Mouse (Mus musculus) cerebellum, adult 11-12 months (tissue): ENCODE measurements at regions not wholly inside any gene's neighbourhood (a gene's known extent, or its start where the extent isn't known, plus 50 kb on each side); places are given as distances from the start of the nearest gene placed in this dataset.
"Not testable (repeated sequence)": the region's sequence is repeated elsewhere in the genome, so short reads cannot be mapped to it uniquely, and the experiment has no call there.

ENCODE experiments used
- DNase-seq: peaks from one replicate; pipeline ENCODE4 v3.0.0; 2022

DNA sequence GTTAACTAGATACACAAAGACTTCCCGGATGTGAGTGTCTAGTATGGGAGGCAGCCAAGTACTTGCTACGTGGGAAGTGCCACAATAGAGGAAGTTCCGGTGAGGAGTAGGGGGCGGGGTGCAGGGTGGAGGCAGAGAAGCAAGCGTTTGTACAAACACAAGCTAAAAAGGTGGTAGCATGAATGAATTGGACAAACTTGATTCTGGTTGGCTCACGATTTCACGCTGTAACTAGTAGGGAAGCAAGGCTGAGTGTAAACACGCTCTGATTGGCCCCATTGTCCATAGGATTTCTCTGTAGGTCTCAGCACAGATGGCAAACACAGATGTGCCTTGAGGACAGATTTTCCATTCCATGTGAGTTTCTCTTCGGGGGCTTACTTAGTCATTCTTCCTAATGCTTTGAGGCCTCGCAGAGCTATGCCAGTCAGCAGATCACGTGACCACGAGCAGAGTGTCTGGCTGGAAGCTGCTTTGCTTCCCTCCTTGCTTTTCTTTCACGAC lies 76.6 kb upstream of the Ptgfr start:
- no peak for DNase-seq

DNA sequence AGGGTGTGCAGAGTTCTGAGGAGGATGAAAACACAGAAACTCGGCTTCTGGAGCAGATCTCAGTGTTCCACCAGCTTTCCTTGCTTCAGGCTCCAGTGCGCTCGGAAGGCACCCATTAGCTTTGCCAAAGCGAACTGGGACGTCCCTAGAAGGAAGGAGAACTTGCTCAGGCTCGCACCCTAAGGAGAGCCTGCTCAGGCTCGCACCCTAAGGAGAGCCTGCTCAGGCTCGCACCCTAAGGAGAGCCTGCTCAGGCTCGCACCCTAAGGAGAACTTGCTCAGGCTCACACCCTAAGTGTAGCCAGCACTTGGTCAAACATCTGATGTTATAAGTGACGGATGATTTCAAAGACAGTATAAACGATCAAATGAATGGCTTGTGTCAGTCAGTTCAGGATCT lies 74.9 kb upstream of the Ptgfr start:
- DNase-seq: not testable (repeated sequence)

DNA sequence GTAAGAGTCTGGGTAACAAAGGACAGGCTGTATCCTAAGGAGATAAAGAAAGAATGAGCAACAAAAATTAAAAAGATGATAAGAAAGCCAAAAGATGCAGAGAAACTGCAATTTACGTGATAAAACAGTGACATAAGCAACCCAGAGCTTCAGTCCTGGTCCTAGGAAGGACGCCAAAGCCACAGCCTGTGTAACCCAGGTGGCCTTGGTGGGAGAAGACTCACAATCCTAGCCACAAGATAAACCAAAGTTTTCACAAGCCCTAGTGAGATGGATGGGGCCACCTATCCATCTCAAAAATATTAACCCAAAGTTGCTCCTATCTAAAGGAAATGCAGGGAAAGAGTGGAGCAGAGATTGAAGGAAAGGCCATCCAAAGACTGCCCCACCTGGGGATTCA lies 73.4 kb upstream of the Ptgfr start:
- DNase-seq: no peak

DNA sequence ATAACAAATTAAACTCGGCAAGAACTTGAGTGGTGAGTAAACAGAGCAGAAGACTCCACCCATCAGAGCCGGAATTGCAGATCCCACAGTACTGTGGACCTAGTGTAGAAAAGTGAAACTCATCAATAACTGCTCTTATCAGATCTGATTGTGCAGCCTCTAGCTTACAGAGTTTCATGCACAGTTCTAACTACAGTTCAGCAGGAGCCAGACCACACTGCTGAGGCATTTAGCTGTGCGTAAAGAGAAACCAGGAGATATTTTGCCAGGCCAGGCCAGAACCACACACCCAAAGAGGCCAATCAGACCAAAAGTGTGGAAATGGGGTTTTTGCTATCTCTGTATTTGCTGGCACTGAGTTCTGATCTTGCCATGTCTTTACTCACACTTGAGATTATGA lies 71.9 kb upstream of the Ptgfr start:
- DNase-seq: no peak

DNA sequence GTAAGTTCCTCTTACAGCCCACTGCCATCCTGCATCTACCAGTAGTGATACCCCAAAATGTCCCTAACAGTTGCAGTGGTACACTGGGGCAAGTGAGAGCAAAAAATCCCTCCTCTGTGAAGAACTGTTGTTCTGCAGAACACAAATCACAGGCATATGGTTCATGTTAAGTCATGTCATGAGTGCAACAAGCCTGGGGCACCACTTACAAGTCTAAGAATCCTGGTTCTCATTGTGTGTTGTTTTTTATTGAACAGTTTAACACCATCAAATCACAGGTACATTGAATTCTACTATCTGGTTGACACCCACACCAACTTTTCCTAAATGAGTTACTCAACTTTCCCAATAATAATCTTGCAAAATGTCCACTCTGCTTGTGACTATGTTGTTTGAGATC lies 71.5 kb upstream of the Ptgfr start:
- no peak for DNase-seq

DNA sequence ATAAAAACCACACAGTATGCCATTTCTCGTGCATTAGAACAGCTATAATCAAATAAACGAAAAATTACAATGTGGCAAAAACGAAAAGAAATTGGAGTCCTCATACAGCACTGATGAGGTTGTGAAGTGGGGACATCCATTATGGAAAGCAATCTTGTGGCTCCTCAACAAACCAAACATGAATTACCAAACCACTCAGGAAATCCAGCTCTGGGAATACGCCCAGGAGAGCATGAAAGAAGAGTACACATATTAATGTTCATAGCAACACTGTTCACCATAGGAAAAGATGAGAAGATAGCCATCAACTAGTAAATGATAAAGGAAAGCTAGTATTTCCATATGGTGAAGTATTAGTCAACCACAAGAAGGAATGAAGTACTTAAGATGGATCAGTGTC lies 68.3 kb upstream of the Ptgfr start:
- DNase-seq: no peak

DNA sequence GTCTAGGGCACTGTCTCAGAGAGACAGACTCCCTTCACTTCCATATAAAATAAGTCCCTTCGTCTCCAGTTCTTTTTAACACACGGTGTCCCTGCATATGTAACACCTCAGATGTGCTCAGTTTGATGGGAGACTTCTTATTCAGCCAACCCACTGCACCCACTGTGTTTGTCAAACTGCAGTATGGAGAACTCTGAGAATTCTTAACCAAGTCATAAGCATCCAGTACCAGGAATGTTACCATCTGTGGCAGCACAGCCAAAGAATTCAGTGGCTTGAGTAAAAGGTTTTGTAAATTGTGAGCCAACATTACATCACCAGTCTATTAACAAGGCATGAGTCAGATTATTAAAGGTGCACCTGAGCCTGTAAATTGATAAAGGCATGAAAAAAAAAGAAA lies 65.7 kb upstream of the Ptgfr start:
- DNase-seq: no peak

DNA sequence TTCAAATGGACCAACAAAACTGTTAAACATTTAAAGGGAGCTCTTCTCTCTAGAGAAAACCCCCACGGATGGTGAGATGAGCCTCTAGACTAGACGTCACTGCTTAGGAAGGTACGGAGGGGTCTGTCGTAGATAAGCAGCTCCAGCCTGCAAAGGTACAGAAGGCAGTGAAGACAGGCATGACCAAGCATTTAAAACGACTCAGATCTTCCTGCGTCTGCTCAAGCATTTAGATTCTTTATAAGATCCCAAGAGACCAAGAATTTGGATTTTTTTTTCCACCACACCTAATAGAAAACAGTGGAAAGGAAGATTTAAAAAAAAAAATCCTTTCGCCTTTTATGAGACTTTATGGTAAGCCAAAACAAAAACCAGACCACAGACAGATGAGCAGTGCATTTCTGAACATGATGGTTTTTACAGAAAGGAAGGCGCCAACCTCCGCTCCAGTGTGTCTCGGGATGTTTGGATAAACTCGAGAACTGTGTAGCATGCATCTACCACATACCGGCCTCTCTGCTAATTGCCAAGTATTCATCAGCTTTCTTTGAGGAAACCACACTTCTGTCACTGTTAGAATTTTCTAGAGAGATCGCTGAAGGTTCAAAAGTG lies 64.9 kb upstream of the Ptgfr start:
- DNase-seq: no peak

DNA sequence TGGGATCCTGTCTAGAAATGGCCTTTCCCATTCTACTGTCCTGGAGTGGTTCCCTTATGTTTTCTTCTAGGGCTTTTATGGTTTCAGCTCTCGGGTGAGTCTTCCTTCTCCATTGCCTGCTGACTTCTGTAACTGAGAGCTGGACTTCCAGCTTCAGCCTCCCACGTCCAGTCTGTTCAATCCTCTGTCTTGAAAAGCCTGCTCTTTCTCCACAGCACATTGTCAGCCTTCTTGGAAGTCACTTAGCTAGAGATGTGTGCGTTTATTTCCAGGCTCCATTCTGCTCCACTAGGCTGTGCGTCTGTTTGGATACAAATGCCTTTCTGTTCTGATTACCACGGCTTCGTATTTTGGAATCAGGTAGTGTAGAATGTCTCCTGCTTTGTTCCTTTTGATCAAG lies 62.2 kb upstream of the Ptgfr start:
- DNase-seq: no peak

DNA sequence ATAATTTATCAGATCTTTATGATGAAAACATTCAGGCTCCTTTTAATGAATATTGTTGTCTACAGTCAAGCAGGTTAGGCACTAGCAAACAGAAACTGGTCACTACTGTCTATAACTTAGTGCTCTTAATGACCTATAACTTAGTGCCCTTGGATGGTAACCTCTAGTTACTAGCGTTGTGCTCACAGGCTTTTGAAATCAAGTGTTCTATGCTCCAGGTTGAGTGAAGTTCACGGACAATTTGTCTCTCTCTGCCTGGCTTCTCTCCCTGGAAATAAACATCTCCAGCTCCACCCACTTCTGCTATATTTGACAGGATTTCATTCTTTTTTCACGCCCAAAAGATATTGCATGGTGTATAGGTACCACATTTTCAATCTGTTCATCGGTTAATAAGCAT lies 61.7 kb upstream of the Ptgfr start:
- no peak for DNase-seq

DNA sequence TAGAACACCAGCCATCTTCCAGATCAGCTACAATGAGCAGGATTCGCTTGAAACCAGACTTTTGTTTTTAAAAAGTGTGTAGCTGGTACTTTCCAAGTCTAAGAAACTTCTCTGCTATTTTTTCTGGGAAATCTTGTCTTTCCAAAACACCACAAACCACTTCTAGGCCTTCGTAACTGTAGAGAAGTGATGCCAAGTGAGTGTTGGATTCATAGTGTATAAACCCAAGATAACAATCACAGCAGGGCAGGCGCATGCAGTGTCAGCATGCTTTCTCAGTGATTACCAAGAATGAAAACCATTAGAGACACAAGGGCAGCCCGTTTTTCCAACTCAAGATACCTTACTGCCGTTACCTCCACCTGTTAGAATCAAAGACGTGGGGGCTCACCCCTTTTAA lies 58.9 kb upstream of the Ptgfr start:
- DNase-seq: no peak

DNA sequence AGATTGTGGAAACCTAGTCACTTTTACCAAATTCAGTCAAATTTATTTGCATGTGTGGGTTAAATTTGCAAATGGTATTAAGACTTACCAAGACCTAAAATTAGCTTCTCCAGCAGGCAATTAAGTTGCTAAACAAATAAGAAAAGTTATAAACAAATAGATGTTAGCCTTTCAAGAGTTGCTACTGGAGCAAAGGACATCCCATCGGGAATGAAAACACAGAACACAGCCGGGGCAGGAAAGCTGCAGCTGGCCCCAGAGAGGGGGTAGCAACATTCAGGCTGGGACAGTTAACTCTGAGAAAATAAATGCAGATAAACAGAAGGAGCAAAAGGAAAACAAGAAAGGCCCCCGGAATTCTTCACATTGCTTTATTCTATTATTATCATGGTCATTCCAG lies 57.3 kb upstream of the Ptgfr start:
- no peak for DNase-seq

DNA sequence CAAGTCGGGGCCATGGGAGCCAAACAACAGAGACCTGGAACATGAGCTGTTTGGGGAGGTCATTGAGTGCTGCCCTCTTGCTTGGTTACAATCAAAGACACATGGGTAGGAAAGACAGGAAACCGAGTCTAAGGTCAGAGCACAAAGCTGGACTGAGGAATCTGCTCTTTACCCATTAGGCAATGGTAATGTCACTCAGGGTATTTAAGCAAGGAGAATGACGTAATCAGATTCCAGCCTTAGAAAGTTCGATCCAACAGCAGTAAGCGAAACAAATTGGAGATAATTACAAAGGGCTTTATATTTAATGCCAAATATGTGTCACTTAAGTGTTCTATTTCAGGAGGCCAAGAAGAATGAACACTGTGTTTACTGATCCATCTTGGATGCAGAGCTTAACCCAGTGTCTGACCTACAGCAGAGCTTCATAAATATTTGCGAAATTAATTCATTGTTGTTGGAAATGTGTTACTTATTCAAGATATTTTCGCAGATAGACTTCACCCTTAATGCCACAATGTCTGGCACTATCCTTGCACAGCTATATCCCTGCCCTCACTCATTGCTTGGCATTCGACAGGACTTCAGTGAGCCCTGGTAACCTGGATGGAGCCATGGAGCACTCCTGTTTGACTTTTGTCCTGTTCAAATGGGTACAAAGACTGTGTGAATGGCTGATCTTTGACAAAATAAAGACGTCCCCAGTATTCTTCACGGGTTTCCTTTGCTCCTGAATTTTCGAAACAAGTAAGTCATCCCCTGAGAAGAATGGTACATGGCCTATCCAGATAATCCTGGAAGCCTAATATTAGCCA lies 56.2 kb upstream of the Ptgfr start:
- DNase-seq: no peak

DNA sequence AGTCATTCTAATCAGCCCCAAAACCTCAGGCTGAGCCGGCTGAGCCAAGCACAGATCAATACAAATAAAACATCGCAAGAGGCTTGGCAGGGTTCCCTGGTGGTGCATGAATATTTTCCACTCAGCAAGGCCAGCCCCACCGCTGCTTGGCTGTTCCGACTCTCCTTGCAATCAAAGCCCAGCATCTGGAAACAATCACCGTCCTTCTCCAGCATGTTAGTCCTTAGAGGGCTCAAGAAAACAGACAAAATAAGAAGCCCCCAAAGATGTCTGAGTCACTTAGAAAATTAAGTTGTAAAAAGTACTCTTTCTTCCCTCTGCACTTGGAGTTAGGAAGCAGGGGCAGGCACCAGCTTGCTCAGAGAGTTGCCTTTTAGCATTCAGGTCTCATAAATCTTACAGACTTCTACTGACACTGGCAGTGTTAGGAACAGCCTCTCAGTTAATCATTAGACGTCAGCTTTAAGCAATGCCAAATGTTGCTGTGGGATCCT lies 54.4 kb upstream of the Ptgfr start:
- peak; percentile 7 for DNase-seq

DNA sequence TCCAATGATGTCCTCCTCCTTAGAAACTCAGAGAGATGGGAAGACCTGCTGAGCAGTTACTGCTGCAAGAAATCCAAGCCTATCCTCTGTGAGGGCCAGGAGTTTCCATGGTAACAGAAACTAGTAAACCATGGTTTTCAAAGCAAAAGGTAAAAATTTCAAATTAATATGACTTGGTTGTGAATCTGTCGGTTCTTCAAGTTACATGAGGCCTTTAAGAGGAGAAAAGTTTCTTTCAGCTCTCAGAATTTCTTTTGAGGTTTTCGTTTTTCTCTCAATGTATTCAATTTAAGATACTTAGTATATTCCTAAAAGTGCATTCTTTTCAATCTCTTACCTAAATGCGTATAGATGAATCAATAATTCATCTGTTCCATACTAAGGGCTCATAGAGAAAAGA lies 53.9 kb upstream of the Ptgfr start:
- no peak for DNase-seq

DNA sequence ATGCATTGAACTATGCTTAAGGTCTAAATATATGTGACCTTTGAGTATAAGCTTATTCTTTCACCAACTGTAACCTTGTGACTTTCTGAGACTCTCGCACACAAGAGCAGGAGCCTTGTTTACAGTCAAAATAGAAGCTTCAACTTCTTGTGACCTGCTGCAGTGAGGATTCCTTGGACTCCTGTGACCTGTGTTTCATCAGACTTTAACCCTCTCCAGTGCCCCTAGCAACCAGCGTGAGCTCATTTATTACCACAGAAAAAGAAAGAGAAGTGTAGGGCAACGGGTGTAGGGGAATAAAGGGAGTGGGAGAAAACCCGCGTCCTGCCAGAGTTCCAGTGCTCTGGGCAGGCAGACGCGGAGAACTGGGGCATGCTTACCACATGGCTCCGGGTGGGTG lies 52.3 kb upstream of the Ptgfr start:
- DNase-seq: no peak
